Mouse (Mus musculus): ENCODE results near the gene Ethe1.

GRCm38 (mm10) chr7:24551985-24552759 is 35.2 kb upstream of the Ethe1 start:
- TF ChIP-seq EP300 (IDR thresholded peaks at IDR 0.05; ENCODE audit: insufficient read depth, low read depth, low read length) (no peak), CTCF (IDR thresholded peaks at IDR 0.05; ENCODE audit: low read depth, low read length) (no peak)

All from ES-Bruce4 (cell line).